Mouse (Mus musculus): ENCODE data around the gene Gatc.

DNA sequence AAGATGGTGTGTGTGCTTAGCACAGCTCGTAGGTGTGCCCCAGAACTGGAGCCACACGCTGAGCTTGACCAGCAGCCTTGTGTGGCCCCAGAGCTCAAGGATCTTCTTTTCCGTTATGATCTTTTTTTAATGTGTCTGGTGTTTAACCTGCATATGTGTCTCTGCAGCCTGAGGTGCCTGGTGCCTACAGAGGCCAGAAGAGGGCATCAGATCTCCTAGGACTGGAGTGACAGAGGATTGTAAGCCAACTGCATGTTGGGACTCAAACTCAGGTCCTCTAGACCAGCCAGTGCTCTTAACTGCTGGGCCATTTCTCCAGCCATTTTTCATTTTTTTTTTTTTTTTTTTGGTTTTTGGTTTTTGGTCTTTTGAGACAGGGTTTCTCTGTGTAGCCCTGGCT lies 56.2 kb downstream of the Gatc start:
- TF ChIP-seq POLR2A (IDR thresholded peaks at IDR 0.05; ENCODE audit: borderline replicate concordance, control insufficient read depth, low read depth, low read length) (no peak), CTCF (IDR thresholded peaks at IDR 0.05; ENCODE audit: control insufficient read depth, insufficient read depth, low read length) (peak; percentile 40; the same call in 1 of the 2 replicates)

All from bone marrow, adult 2 months (tissue).